Mouse (Mus musculus): ENCODE data around the gene Cryl1.

- TF ChIP-seq POLR2A (IDR thresholded peaks at IDR 0.05; ENCODE audit: insufficient read depth, low read depth, low read length) (no peak), CTCF (IDR thresholded peaks at IDR 0.05; ENCODE audit: insufficient read depth, low read depth, low read length) (no peak)
Measured at GRCm38 (mm10) chr14:57430451-57430850, 32.1 kb upstream of the Cryl1 start.

Measured in olfactory bulb, adult 2 months (tissue).